Mouse (Mus musculus) embryonic facial prominence, embryonic 15.5 days (tissue): ENCODE measurements at regions not wholly inside any gene's neighbourhood (a gene's known extent, or its start where the extent isn't known, plus 50 kb on each side); places are given as distances from the start of the nearest gene placed in this dataset.

Source experiments
- ATAC-seq: fragments of 200-750 bp; cut with Nextera tagmentation; 2 replicates; pipeline ENCODE4 v1.8.0; 2017; ENCODE audit warnings: low read depth, moderate TSS enrichment; ENCODE audit not compliant: insufficient number of reproducible peaks, low FRiP score, low TSS enrichment
- H3K27ac ChIP-seq: fragments of 300-500 bp; sonication (generic); replicated peaks from 2 replicates; pipeline ENCODE4 v1.5.1; 2015; ENCODE audit warnings: mild to moderate bottlenecking, inconsistent platforms
- H3K27me3 ChIP-seq: fragments of 300-500 bp; sonication (generic); 2 replicates; pipeline ENCODE4 v1.6.1; 2015; ENCODE audit warnings: inconsistent platforms
- H3K36me3 ChIP-seq: fragments of 300-500 bp; sonication (generic); 2 replicates; pipeline ENCODE4 v1.6.1; 2015; ENCODE audit warnings: mild to moderate bottlenecking, inconsistent platforms
- H3K4me1 ChIP-seq: fragments of 300-500 bp; sonication (generic); 2 replicates; pipeline ENCODE4 v1.6.1; 2015; ENCODE audit warnings: inconsistent platforms
- H3K4me2 ChIP-seq: fragments of 300-500 bp; sonication (generic); replicated peaks from 2 replicates; pipeline ENCODE4 v1.6.1; 2015; ENCODE audit warnings: mild to moderate bottlenecking, inconsistent platforms
- H3K4me3 ChIP-seq: fragments of 300-500 bp; sonication (generic); replicated peaks from 2 replicates; pipeline ENCODE4 v1.5.1; 2015; ENCODE audit warnings: mild to moderate bottlenecking, inconsistent platforms
- H3K9ac ChIP-seq: fragments of 300-500 bp; sonication (generic); 2 replicates; pipeline ENCODE4 v1.6.1; 2015; ENCODE audit warnings: inconsistent platforms
- H3K9me3 ChIP-seq: fragments of 300-500 bp; sonication (generic); replicated peaks from 2 replicates; pipeline ENCODE4 v1.6.1; 2016; ENCODE audit warnings: inconsistent platforms
- WGBS: fragments of 180-500 bp; shearing (Covaris S2); methylation state at CpG from one replicate; pipeline ENCODE4 v1.1.7; 2015; 5-methylcytosine and 5-hydroxymethylcytosine counted together

DNA sequence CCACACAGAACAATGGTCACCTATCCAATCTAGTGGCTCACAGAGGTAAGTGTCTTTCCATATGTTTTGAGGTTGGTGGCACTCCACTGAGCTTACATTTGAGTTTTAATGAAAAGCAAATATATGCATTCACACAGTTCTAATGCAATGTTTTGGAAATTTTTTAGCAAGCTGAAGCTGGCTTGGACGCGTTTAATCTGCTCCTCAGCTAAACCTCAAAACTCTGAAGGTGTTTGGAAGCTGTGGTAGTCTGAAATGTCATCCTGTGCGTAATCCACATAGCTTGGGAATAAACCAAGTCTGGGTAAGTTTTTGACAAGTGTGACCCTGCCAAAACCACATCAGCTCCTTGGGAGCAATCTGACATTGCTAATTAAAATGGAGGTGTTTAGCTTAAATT lies 173.8 kb downstream of the Cxcl12 start:
- no peak for ATAC-seq
- Histone ChIP-seq H3K4me3 (no peak overlapping the region), H3K9ac (no peak overlapping the region), H3K9me3 (no peaks in the 10 kb centered on the region), H3K27me3 (no peaks in the 10 kb centered on the region), H3K36me3 (no peaks in the 10 kb centered on the region), H3K4me2 (no peak overlapping the region), H3K27ac (no peak overlapping the region), H3K4me1 (no peaks in the 10 kb centered on the region)
- WGBS = 75% methylated on average over 3 of the region's 3 CpGs

DNA sequence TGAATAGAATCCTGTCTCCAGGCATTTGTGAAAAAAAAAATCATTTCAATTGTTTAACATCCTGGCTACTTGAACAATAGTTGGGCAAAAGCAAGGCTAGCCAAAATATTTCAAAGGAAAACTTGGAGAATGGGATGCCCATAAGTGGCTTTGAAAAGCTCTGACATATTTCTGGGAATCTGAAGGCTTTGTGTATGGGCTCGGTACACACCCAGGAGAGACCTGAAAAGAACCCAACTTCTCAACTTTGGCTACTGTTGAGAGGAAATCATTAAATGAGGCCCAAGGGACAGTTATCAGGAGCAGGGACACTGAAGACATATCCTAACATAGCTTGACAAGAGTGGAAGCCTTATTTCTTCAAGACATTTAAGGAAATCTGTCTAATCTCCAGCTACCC lies 179.0 kb downstream of the Cxcl12 start:
- Histone ChIP-seq H3K4me2 (no peak overlapping the region), H3K27me3 (no peaks in the 10 kb centered on the region), H3K27ac (no peak overlapping the region), H3K36me3 (no peaks in the 10 kb centered on the region), H3K9ac (no peak overlapping the region), H3K4me3 (no peak overlapping the region), H3K4me1 (no peaks in the 10 kb centered on the region), H3K9me3 (no peaks in the 10 kb centered on the region)
- no peak for ATAC-seq
- 88% methylated on average over 1 of the region's 1 CpGs for WGBS

DNA sequence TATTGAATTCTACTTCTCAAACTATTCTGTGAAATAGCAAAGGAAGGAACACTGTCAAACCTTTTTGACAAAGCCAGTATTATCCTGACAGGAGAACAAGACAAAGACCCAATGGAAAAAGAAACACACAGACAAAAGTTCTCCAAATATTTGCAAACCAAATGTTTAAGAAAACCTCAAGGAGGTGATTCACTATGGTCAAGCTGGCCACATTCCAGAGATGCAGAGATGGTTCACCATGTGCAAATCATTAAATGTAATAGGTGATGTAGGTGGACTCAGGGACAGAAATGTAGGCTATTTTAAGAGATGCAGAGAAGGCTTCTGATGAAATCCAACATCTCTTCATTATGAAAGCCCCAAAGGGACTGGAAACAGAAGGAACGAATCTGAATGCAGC lies 183.5 kb downstream of the Cxcl12 start:
- H3K27ac ChIP-seq = no peak overlapping the region
- H3K36me3 ChIP-seq = no peaks in the 10 kb centered on the region
- no peaks in the 10 kb centered on the region for H3K9me3 ChIP-seq
- H3K27me3 ChIP-seq = no peaks in the 10 kb centered on the region
- WGBS = 42% methylated on average over 1 of the region's 1 CpGs
- H3K4me1 ChIP-seq = no peaks in the 10 kb centered on the region
- ATAC-seq = no peak
- H3K9ac ChIP-seq = no peak overlapping the region
- no peak overlapping the region for H3K4me3 ChIP-seq
- H3K4me2 ChIP-seq = no peak overlapping the region

DNA sequence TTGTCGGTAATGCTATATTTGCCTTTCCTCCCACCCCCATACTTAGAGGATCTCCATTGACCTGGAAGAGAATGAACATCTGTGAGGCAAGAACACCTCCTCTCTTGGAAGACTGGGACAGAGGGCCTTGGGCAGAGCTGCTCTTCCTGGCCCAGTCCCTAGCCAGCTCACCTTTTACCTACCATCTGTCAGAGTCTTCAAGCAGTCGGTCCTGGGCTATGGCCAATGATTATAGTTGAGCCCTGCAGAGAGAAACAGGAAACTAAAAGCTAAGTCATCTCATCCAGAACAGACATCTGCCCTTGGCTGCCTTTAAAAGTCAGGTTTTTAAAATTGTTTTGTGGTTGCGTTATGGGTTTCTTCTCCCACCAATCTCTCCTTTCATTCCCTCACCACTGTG lies 184.8 kb downstream of the Cxcl12 start:
- Histone ChIP-seq H3K36me3 (no peaks in the 10 kb centered on the region), H3K4me1 (no peaks in the 10 kb centered on the region), H3K9ac (no peak overlapping the region), H3K4me3 (no peak overlapping the region), H3K27ac (no peak overlapping the region), H3K4me2 (no peak overlapping the region), H3K9me3 (no peaks in the 10 kb centered on the region), H3K27me3 (no peaks in the 10 kb centered on the region)
- ATAC-seq = no peak
- 81% methylated on average over 3 of the region's 3 CpGs for WGBS

DNA sequence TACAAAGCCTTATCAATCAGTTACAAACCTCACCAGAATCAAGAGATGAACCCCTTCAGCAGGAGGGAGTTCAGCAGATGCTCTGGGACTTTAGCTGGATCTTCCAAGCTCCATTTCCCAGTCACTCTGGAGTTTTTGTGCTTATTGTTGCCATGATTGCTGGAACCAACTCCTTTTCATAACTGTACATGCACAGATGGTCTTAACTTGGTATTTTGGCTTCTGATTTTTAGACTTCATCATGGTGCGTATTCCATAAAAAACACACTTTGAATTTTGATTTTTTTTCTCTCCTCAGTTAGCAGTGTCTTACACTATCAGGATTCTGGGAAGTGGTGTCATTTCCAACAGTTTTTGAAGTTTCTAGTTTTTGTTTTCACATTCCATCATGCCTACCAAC lies 187.8 kb downstream of the Cxcl12 start:
- no peaks in the 10 kb centered on the region for H3K4me1 ChIP-seq
- H3K4me3 ChIP-seq = no peak overlapping the region
- H3K9ac ChIP-seq = no peak overlapping the region
- H3K36me3 ChIP-seq = no peaks in the 10 kb centered on the region
- no peaks in the 10 kb centered on the region for H3K27me3 ChIP-seq
- H3K4me2 ChIP-seq = no peak overlapping the region
- 92% methylated on average over 1 of the region's 1 CpGs for WGBS
- ATAC-seq = no peak
- H3K27ac ChIP-seq = no peak overlapping the region
- no peaks in the 10 kb centered on the region for H3K9me3 ChIP-seq

DNA sequence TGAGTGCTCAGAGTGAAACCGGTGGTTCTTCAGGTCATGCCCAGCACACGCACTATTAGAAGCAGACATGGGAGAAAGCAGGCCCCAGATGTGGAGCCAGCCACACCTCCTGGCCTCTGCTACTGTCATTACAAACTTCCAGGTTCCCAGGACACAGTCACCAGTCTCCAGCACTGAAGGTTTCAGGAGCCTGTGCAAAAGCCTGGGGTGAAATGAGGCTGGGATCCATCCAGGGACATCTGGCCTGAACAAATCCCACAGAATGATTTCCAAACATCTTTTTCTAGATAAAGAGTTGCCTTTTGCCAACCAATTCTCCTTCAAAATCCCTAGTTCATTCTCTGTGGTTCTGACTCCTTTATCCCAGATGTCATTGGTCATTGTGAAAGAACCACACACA lies 191.1 kb downstream of the Cxcl12 start:
- Histone ChIP-seq H3K27me3 (no peaks in the 10 kb centered on the region), H3K27ac (no peak overlapping the region), H3K4me1 (no peaks in the 10 kb centered on the region), H3K9me3 (no peaks in the 10 kb centered on the region), H3K9ac (no peak overlapping the region), H3K4me2 (no peak overlapping the region), H3K4me3 (no peak overlapping the region), H3K36me3 (no peaks in the 10 kb centered on the region)
- no peak for ATAC-seq
- 64% methylated on average over 2 of the region's 2 CpGs for WGBS

DNA sequence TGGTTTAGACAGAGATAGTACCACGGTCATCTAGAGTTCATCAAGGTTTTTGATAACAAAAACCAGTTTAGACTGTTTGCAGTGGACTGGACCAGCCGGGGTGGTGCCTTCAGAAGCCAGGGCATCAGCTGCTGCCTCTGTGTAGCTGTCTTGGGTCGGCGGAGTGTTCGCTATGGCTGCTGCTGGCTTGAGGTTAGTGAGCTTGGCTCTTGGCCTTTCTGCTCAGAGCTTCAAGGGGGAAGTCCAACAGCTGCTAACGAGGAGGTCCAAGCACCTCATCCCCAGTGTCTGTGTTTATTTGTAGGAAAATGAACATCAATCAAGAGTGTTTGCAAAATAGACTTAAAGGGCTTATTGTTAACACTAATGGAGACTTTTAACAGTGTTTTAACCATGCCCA lies 198.2 kb downstream of the Cxcl12 start:
- no peak for ATAC-seq
- H3K9ac ChIP-seq = no peak overlapping the region
- no peak overlapping the region for H3K27ac ChIP-seq
- no peaks in the 10 kb centered on the region for H3K9me3 ChIP-seq
- no peaks in the 10 kb centered on the region for H3K27me3 ChIP-seq
- 86% methylated on average over 6 of the region's 6 CpGs for WGBS
- no peaks in the 10 kb centered on the region for H3K36me3 ChIP-seq
- no peak overlapping the region for H3K4me3 ChIP-seq
- H3K4me1 ChIP-seq = no peaks in the 10 kb centered on the region
- H3K4me2 ChIP-seq = no peak overlapping the region

DNA sequence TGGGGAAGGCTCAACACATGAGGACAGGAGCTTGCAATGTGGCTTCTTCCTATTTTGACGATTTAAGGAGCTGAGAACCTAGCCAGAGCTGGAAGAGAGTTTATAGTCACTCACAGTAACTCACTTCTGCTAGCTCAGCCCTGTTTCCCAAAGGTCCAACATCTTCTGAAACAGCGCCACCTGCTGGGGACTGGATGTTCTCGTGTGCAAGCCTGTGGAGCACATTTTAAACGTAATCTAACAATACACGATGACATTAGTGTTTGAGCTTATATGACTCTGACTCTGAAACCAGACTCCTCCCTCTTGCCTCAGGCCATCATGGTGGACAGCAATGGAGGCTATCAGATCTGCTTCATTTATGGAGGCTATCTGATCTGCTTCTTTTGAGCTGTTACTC lies 207.7 kb downstream of the Cxcl12 start:
- peaks cover 4% of the 10 kb centered on the region; the same call in 1 of the 2 replicates for H3K4me1 ChIP-seq
- no peak overlapping the region for H3K4me3 ChIP-seq
- H3K4me2 ChIP-seq = no peak overlapping the region
- WGBS = 97% methylated on average over 5 of the region's 5 CpGs
- ATAC-seq = no peak
- no peaks in the 10 kb centered on the region for H3K9me3 ChIP-seq
- H3K27me3 ChIP-seq = no peaks in the 10 kb centered on the region
- H3K36me3 ChIP-seq = no peaks in the 10 kb centered on the region
- H3K27ac ChIP-seq = no peak overlapping the region
- H3K9ac ChIP-seq = no peak overlapping the region

DNA sequence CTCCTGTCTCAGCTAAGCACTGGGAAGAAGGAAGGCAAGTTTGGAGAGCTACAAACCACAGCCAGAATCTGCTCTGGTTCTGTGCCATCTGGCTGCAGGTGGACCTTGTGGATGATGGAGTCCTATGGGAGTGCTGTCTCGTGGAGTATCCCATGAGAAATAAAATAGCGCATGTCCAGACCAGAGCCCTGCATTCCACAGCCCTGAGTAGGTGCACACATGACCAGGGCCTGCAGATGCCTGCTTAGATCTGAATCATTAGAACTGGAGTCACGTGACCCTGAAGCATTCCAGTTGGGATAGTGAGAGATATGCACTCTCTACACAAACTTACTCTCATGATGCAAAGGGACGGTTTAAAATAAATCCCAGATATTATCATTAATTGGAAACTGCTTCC lies 211.6 kb downstream of the Cxcl12 start:
- Histone ChIP-seq H3K4me1 (peaks cover 4% of the 10 kb centered on the region; the same call in 1 of the 2 replicates), H3K4me2 (no peak overlapping the region), H3K4me3 (no peak overlapping the region), H3K27ac (no peak overlapping the region), H3K9ac (no peak overlapping the region), H3K9me3 (no peaks in the 10 kb centered on the region), H3K27me3 (no peaks in the 10 kb centered on the region), H3K36me3 (no peaks in the 10 kb centered on the region)
- no peak; the same call in 1 of the 2 replicates for ATAC-seq
- 59% methylated on average over 4 of the region's 4 CpGs for WGBS

DNA sequence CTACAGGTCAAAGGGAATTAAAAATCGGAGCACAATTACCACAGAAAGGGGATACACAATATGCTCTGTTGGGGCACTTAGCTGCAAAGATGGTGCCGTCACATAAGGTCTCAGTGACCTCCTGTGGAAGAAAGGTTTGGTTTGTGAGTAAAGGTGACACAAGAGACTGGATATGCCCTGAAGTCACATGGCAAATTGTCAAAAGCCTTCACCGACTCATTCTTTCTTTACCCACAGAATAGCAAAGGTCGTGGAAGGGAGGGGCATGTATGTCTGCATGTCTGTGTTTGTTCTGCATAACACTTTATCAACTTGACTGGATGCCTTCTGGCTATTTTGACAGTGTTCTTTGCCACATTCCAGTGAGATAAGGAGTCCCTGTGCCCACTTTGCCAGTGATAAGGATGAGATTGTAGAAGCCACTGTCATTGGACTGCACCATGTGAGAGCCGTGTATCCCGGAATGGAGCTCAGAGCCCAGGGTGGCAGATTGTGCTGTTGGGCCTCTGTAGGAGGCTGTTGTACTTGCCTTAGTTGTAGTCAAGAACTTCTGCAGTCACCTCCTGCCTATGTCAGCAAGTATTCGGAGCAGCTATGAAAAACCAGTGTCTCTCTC lies 222.0 kb downstream of the Cxcl12 start:
- Histone ChIP-seq H3K27me3 (no peaks in the 10 kb centered on the region), H3K9ac (no peak overlapping the region), H3K4me2 (no peak overlapping the region), H3K4me3 (no peak overlapping the region), H3K36me3 (no peaks in the 10 kb centered on the region), H3K27ac (no peak overlapping the region), H3K9me3 (no peaks in the 10 kb centered on the region), H3K4me1 (no peaks in the 10 kb centered on the region)
- WGBS = 64% methylated on average over 7 of the region's 7 CpGs
- ATAC-seq = no peak

DNA sequence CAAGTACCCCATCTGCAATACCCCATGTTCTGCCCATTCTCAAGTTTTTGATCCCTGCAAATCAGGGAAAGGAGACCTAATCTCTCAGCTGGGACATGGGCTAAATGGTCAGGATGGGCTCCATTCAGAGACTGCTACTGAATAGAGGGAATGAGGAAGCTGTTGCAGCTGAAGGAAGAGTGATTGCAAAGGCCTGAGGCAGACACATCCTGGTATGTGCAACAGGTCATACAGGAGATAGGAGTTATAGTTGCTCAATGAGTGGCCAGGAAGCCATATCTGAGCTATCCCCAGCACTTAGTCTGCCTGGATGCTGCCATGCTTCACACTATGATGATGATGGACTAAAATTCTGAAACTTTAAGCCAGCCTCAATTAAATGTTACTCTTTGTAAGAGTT lies 225.1 kb downstream of the Cxcl12 start:
- no peaks in the 10 kb centered on the region for H3K9me3 ChIP-seq
- H3K4me2 ChIP-seq = no peak overlapping the region
- H3K9ac ChIP-seq = no peak overlapping the region
- no peaks in the 10 kb centered on the region for H3K4me1 ChIP-seq
- H3K4me3 ChIP-seq = no peak overlapping the region
- no peaks in the 10 kb centered on the region for H3K36me3 ChIP-seq
- H3K27ac ChIP-seq = no peak overlapping the region
- ATAC-seq = no peak
- H3K27me3 ChIP-seq = no peaks in the 10 kb centered on the region

DNA sequence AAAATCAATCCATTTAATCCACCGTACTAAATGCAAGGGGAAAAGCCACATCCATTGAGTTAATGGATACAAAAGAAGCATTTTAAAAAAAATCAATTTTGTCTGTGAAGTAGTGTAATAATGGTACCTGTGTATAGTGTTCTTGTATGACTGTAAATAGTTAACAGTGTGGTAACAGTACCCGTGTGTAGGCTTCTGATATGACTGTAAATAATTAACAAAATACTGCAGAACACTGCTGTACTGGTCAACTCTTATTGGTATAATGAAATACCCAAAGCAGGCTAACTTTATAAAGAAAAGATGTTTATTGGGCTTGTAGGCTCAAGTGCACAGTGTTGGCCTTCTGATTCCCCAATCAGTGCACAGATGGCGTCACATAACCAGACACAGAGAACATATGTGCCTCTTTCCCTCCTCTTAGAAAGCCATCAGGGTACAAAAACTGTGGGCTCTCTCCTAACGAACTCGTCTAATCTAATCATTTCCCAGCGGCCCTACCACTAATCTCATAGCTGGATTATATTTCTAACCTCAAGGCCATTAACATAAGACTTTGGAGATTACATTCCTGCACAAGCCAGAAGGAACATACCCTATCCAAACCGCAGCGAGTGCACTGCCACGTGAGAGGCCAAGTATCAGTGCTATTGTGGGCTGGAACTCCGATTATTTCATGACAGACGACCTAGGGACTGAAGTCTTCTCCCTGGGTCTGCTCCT lies 237.4 kb downstream of the Cxcl12 start:
- no peak for ATAC-seq
- no peak overlapping the region for H3K4me2 ChIP-seq
- no peaks in the 10 kb centered on the region for H3K27me3 ChIP-seq
- no peak overlapping the region for H3K9ac ChIP-seq
- no peak overlapping the region for H3K4me3 ChIP-seq
- 49% methylated on average over 11 of the region's 11 CpGs for WGBS
- H3K4me1 ChIP-seq = 0 out of 2 replicates have a peak, but pooled peaks cover 13% of the 10 kb centered on the region
- H3K27ac ChIP-seq = no peak overlapping the region
- no peaks in the 10 kb centered on the region for H3K36me3 ChIP-seq
- no peaks in the 10 kb centered on the region for H3K9me3 ChIP-seq
